Mouse (Mus musculus) stomach, postnatal 0 days (tissue): ENCODE results near the gene Hnrnph3. TPM values are rescaled to one million over a fixed set of nuclear protein-coding genes. Genes with fewer than 3 reads are reported as not detected.

ENCODE experiments used
- ATAC-seq: fragments of 200-750 bp; cut with Nextera tagmentation; 2 replicates; pipeline ENCODE4 v1.8.0; 2017; ENCODE audit not compliant: low FRiP score, low TSS enrichment
- DNase-seq: peaks from one replicate; pipeline ENCODE4 v3.0.0-alpha.2; 2016; ENCODE audit warnings: low spot score
- H3K27ac ChIP-seq: fragments of 300-500 bp; sonication (generic); replicated peaks from 2 replicates; pipeline ENCODE4 v1.5.1; 2014; ENCODE audit warnings: mild to moderate bottlenecking, control low read depth
- H3K27me3 ChIP-seq: fragments of 300-500 bp; sonication (generic); 2 replicates; pipeline ENCODE4 v1.6.1; 2014; ENCODE audit warnings: low read length; ENCODE audit not compliant: control insufficient read depth, insufficient read depth
- H3K36me3 ChIP-seq: fragments of 300-500 bp; sonication (generic); 2 replicates; pipeline ENCODE4 v1.6.1; 2014; ENCODE audit warnings: low read length, mixed read lengths; ENCODE audit not compliant: control insufficient read depth, insufficient read depth
- H3K4me1 ChIP-seq: fragments of 300-500 bp; sonication (generic); replicated peaks from 2 replicates; pipeline ENCODE4 v1.6.1; 2014; ENCODE audit warnings: antibody characterized with exemption; ENCODE audit not compliant: control insufficient read depth, insufficient read depth
- H3K4me2 ChIP-seq: fragments of 300-500 bp; sonication (generic); replicated peaks from 2 replicates; pipeline ENCODE4 v1.6.1; 2014; ENCODE audit warnings: low read depth, mild to moderate bottlenecking, control low read depth, moderate library complexity
- H3K4me3 ChIP-seq: fragments of 300-500 bp; sonication (generic); 2 replicates; pipeline ENCODE4 v1.5.1; 2014; ENCODE audit warnings: low read depth, low read length, control low read depth
- H3K9ac ChIP-seq: fragments of 300-500 bp; sonication (generic); 2 replicates; pipeline ENCODE4 v1.6.1; 2014; ENCODE audit warnings: mild to moderate bottlenecking, low read length, control low read depth, mixed read lengths
- H3K9me3 ChIP-seq: fragments of 300-500 bp; sonication (generic); 2 replicates; pipeline ENCODE4 v1.6.1; 2016; ENCODE audit warnings: low read length; ENCODE audit not compliant: control insufficient read depth
- CTCF ChIP-seq: IDR thresholded peaks from 2 replicates; pipeline ENCODE4 v1.5.1; 2016; ENCODE audit warnings: antibody characterized with exemption, low read depth, mild to moderate bottlenecking, moderate library complexity
- EP300 ChIP-seq: optimal IDR thresholded peaks from 2 replicates; pipeline ENCODE3; 2016; ENCODE audit warnings: antibody characterized with exemption
- WGBS: fragments of 180-500 bp; shearing (Covaris S2); extraction: QIAGEN DNeasy Blood & Tissue Kit; methylation state at CpG from one replicate; pipeline ENCODE4 v1.1.7; 2014; 5-methylcytosine and 5-hydroxymethylcytosine counted together
- polyA plus RNA-seq: library from polyadenylated mRNA; unstranded; fragments of >200 nt; fragmentation: Nextera tagmentation; extraction: Ambion mirVana; gene quantifications from 2 replicates; pipeline ENCODE4 v1.2.1, GENCODE M21; 2015

Gene Hnrnph3
- polyA plus RNA-seq, 1 experiment from 2014 or later, result 24.9 TPM

DNA sequence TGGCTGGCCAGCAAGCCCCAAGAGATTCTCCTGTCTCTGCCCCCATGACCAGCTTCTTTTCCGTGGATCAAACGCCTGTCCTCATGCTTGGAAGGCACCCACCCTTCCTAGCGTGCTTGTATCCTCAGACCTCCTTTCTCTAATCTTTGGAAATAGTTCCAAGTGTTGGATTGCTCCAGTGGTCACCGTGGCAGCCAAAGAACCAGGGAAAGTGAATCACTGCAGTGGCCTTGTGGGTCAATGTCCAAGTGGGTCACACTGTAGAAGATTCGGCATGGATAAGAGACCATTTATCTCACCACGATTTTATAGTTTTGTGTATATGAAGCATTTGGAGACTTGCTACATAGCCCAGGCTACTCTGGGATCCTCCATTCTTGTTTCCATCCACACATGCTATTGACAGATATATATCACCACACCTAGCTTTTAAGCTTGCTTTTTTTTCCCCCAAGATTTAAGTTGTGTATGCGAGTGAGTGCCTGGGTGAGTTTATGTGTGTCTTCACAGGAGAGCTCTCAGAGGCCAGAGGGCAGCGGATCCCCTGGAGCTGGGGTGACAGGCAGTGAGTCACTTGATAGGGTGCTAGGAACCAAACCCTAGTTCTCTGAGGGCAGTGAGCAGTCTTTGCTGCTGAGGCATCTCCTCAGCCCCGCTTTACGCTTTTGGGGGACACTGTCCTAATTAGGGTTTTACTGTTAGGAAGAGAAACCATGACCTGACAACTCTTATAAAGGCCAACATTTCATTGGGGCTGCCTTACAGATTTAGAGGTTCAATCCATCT is 3.6 kb upstream of the Hnrnph3 start:
- H3K36me3 ChIP-seq, result no peaks in the 10 kb centered on the region
- H3K27ac ChIP-seq, result no peak overlapping the region
- no peak for TF ChIP-seq EP300
- TF ChIP-seq CTCF, result no peak
- ATAC-seq (no peak), DNase-seq (no peak)
- no peaks in the 10 kb centered on the region for H3K27me3 ChIP-seq
- WGBS, result 91% methylated on average over 10 of the region's 10 CpGs
- no peak overlapping the region for H3K9ac ChIP-seq
- no peak overlapping the region for H3K4me3 ChIP-seq
- H3K9me3 ChIP-seq, result no peaks in the 10 kb centered on the region
- H3K4me1 ChIP-seq, result no peaks in the 10 kb centered on the region
- no peak overlapping the region for H3K4me2 ChIP-seq

DNA sequence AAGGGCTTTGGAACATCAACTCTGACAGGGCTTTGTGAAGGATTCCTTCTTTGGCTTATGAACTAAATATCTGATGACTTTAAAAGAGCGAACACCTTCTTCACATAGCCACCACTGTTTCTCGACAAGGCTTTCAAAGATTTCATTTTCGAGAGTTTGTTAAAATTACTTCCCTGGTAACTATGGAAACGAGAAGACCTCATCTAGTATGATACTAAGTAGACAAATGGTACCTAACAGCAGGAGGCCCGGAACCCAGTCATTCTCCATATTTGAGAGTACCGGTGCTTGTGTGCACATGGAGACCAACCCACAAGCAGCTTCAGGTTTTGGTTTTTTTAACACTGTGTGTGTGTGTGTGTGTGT is 2.8 kb upstream of the Hnrnph3 start:
- WGBS, result 90% methylated on average over 6 of the region's 6 CpGs
- ATAC-seq (no peak), DNase-seq (no peak)
- Histone ChIP-seq H3K27me3 (no peaks in the 10 kb centered on the region), H3K27ac (no peak overlapping the region), H3K9me3 (no peaks in the 10 kb centered on the region), H3K36me3 (no peaks in the 10 kb centered on the region), H3K4me1 (no peaks in the 10 kb centered on the region), H3K4me3 (no peak overlapping the region), H3K4me2 (no peak overlapping the region), H3K9ac (no peak overlapping the region)
- TF ChIP-seq CTCF, result no peak
- TF ChIP-seq EP300, result no peak

DNA sequence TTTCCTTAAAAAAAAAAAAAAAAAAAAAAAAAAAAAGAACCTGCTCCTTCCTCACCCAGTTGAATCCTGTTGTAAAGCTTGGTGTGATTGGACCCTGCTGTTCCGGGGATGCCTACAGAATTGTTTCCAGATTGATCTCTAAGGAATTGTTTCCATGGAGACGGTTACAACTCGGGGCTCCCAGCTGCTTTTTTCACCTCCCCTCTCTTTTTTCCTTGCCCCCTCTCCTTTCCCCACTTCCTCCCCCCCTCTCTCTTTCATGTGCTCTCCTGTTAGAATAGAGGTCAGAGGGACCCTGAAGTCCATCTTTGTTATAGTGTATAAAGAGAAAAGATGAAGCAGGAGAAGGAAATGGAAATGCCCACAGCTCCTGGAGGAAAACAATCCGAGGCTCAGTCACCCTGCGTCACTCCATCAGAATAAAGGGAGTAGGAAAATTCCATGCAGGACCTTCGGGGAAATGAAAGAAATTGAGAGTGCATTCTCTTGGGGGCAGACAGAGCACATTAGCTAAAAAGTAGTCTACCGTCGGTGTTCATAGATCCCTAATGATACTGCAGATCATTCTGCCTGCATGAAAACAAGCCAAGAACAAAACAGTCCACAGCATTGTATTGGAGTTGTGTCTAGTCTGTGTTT is 2.3 kb upstream of the Hnrnph3 start:
- H3K9me3 ChIP-seq, result no peaks in the 10 kb centered on the region
- H3K36me3 ChIP-seq, result no peaks in the 10 kb centered on the region
- 0 out of 2 replicates have a peak, but pooled peaks cover under 1% of the 10 kb centered on the region for H3K4me1 ChIP-seq
- no peak overlapping the region for H3K4me2 ChIP-seq
- no peak overlapping the region for H3K9ac ChIP-seq
- no peaks in the 10 kb centered on the region for H3K27me3 ChIP-seq
- ATAC-seq (no peak), DNase-seq (no peak)
- H3K4me3 ChIP-seq, result no peak overlapping the region
- TF ChIP-seq EP300 (no peak), CTCF (no peak)
- WGBS, result 58% methylated on average over 8 of the region's 8 CpGs
- H3K27ac ChIP-seq, result no peak overlapping the region

DNA sequence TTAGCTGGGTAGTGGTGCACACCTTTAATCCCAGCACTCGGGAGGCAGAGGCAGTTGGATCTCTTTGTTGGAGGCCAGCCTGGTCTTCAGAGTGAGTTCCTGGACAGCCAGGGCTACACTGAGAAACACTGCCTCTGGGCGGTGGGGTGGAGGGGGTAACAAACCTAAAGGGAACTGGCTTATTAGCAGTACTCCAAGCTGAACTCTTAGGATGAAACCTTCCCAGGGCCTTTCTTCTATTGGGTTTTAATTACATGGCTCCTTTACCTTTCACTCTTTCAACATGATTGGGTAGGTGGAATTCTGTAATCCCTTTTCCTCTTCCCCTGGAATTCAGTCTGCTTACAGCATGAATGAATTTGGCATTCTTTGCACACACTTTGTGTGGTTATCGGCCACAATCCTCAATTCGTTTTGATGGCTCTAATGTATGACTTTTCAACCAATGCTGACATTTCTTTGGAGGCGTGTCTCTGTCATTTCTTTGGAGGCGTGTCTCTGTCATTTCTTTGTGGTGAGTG is 1.5 kb upstream of the Hnrnph3 start:
- TF ChIP-seq EP300 (no peak), CTCF (no peak)
- no peak for DNase-seq
- H3K4me2 ChIP-seq, result no peak overlapping the region
- no peak overlapping the region for H3K4me3 ChIP-seq
- H3K36me3 ChIP-seq, result no peaks in the 10 kb centered on the region
- H3K27ac ChIP-seq, result no peak overlapping the region; the same call in 1 of the 2 replicates
- H3K9ac ChIP-seq, result no peak overlapping the region
- H3K4me1 ChIP-seq, result 0 out of 2 replicates have a peak, but pooled peaks cover 2% of the 10 kb centered on the region
- H3K27me3 ChIP-seq, result no peaks in the 10 kb centered on the region
- ATAC-seq, result no peak
- no peaks in the 10 kb centered on the region for H3K9me3 ChIP-seq
- WGBS, result 63% methylated on average over 6 of the region's 6 CpGs

DNA sequence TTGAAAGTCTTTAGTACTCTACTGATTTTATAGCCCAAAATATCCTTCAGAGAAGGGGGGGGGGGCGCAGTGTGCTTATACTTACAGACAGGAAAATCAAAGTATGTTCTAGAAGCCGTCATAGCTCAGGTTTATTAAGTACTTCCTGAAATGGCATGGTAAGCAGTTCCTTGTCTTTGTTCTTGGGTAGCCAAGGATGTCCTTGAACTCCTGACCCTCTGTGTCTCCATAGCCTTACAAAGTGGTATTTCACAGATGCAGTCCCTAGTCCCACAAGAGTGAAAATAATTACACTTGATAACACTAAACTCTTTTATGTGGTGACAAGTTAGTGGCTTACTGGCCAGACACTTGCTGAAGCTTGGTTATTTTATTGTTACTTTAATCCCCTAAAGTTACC is 999 bp upstream of the Hnrnph3 start:
- 0 out of 2 replicates have a peak, but pooled peaks cover 2% of the 10 kb centered on the region for H3K4me1 ChIP-seq
- WGBS, result 21% methylated on average over 2 of the region's 2 CpGs
- no peak overlapping the region for H3K9ac ChIP-seq

DNA sequence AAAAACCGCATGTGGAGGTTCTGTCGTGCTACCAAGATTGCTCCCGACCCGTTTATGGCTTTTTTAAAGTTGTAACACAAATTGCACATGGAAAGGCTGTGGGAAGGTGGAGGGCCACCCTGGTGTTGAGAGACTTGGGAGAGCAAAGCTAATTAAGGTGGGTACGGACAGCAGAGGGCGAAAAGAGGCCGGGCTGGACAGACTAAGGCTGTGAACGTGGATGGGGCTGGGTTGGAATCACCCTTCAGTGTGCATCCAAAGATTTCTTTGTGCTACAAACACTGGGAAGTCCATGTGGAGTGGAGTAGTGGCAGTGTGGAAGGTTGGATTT is 528 bp upstream of the Hnrnph3 start:
- Histone ChIP-seq H3K9ac (peak overlapping the region; percentile 69), H3K27ac (peak overlapping the region; percentile 100), H3K4me1 (0 out of 2 replicates have a peak, but pooled peaks cover 2% of the 10 kb centered on the region), H3K36me3 (no peaks in the 10 kb centered on the region), H3K4me3 (peak overlapping the region; percentile 99), H3K9me3 (no peaks in the 10 kb centered on the region), H3K4me2 (peak overlapping the region; percentile 61), H3K27me3 (no peaks in the 10 kb centered on the region)
- TF ChIP-seq EP300 (no peak), CTCF (peak; percentile 77)
- DNase-seq (peak; percentile 75), ATAC-seq (peak; percentile 38)
- WGBS, result under 1% methylated on average over 8 of the region's 8 CpGs

More for the DNA sequence above, 999 bp upstream of the Hnrnph3 start:
- TF ChIP-seq CTCF (no peak), EP300 (no peak)
- no peak for ATAC-seq
- no peak for DNase-seq
- Histone ChIP-seq H3K27ac (peak overlapping the region; percentile 100), H3K36me3 (no peaks in the 10 kb centered on the region), H3K27me3 (no peaks in the 10 kb centered on the region), H3K4me2 (peak overlapping the region; percentile 61), H3K9me3 (no peaks in the 10 kb centered on the region), H3K4me3 (peak overlapping the region; percentile 99)
